Mouse (Mus musculus): ENCODE results near the gene Msx1. TPM values are rescaled to one million over a fixed set of nuclear protein-coding genes. Genes with fewer than 3 reads are reported as not detected.
A peak's percentile ranks its signal among the peaks of the same experiment; 100 is the strongest.

Gene Msx1
- 0.51 and 0.63 TPM in 2 replicates for polyA plus RNA-seq (2016; fragmentation: Nextera tagmentation; extraction: Ambion mirVana)

DNA sequence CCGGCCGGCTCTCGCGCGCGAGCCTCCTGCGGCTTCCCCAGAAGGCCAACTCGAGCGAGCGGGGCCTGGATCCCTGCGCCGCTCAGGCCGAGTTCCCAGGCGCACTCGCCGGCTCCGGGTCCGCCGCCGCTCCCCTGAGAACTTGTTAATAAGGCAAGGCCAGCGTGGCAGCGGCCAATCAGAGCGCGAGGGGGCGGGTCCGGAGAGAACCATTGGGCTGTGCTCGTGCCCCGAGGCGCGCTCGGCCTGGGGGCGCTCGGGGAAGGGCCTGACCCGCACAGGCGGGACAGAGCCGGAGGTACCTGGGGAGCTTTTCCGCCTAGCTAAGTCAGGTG, at the start of gene Msx1:
Gene Msx1 (minus strand): TSS at position 123 of the 335 bp plus-strand sequence.
- Histone ChIP-seq H3K9me3 (replicated peaks) (no peaks in the 10 kb centered on the region), H3K4me1 (peaks cover 21% of the 10 kb centered on the region), H3K4me2 (peak within 1 kb of the TSS; percentile 67), H3K36me3 (no peaks in the 10 kb centered on the region), H3K9ac (no peak within 1 kb of the TSS), H3K27ac (no peak within 1 kb of the TSS), H3K4me3 (peak within 1 kb of the TSS; percentile 42), H3K27me3 (replicated peaks) (peaks cover 98% of the 10 kb centered on the region)
- peak; percentile 62 for ATAC-seq
- WGBS (ENCODE audit: insufficient replicate concordance) = under 1% methylated on average over 34 of the region's 37 CpGs

DNA sequence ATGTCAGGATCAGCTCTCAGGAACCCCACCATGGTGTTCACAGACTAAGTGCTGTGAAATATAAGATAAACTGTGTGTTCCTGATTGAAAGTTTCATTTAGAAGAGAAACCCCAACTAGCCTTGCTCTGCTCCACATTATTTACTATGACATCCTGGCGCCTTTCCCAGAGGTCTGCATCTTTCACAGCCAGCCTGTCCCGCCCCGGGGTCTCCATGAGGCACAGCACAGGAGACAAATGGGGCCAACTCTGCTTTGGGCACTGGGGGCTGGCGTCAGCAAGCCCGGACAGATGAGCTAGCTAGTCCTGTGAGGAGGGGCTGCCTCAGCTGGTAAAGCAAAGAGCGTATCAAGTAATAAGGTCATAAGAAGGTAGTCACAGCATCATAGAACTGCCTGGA, 41.1 kb upstream of the Msx1 start:
- 59% methylated on average over 6 of the region's 6 CpGs for WGBS (ENCODE audit: insufficient replicate concordance)

DNA sequence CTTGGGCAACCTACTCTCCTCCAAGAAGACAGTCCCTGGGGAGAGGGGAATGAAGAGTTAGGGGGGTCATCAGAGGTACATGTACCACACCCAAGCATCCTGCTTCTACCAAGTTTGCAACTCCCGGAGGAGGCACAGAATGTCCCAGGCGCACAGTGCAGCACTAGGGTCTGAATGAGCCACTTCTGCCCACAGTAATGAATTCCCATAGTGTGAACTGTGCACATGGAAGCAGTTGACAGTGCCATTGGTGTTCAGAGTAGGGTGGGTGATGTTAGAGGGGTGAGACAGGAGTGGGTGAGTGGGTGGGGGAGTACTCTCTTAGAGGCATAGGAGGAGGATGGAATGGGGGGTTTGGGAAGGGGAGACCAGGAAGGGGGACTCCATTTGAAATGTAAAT, 39.9 kb upstream of the Msx1 start:
- Histone ChIP-seq H3K9ac (no peak overlapping the region), H3K4me2 (no peak overlapping the region), H3K27ac (no peak overlapping the region), H3K27me3 (replicated peaks) (peaks cover 22% of the 10 kb centered on the region; the same call in 1 of the 2 replicates), H3K4me3 (no peak overlapping the region), H3K4me1 (no peaks in the 10 kb centered on the region), H3K9me3 (replicated peaks) (no peaks in the 10 kb centered on the region), H3K36me3 (no peaks in the 10 kb centered on the region)
- no peak for ATAC-seq
- 78% methylated on average over 2 of the region's 2 CpGs for WGBS (ENCODE audit: insufficient replicate concordance)

More for the DNA sequence above, 41.1 kb upstream of the Msx1 start:
- ATAC-seq = no peak
- Histone ChIP-seq H3K27ac (no peak overlapping the region), H3K4me2 (no peak overlapping the region), H3K9me3 (replicated peaks) (no peaks in the 10 kb centered on the region), H3K27me3 (replicated peaks) (peaks cover 21% of the 10 kb centered on the region; the same call in 1 of the 2 replicates), H3K36me3 (no peaks in the 10 kb centered on the region), H3K4me1 (no peaks in the 10 kb centered on the region), H3K9ac (no peak overlapping the region), H3K4me3 (no peak overlapping the region)

DNA sequence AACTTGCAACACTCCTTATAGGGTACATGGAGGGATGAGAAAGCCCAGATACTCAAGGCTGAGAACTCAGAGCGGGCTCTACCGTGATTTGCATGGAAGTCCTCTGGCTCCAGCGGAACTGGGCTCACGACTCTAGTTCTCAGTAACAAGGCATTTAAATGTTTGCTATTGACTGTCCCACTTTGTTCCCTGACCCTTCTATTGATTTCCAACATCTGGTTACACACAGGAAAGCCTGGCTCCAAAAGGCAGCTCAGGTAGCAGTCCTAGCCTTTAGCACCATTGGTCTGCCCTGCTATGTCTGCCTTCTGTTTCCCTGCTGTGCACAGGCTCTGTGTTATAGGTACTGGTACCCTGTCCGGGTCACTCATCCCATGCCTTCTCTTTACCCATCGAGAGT, 36.5 kb upstream of the Msx1 start:
- H3K9me3 ChIP-seq (replicated peaks) = no peaks in the 10 kb centered on the region
- no peak overlapping the region for H3K27ac ChIP-seq
- H3K9ac ChIP-seq = no peak overlapping the region
- 56% methylated on average over 6 of the region's 6 CpGs for WGBS (ENCODE audit: insufficient replicate concordance)
- H3K4me2 ChIP-seq = no peak overlapping the region
- ATAC-seq = no peak
- no peaks in the 10 kb centered on the region for H3K4me1 ChIP-seq
- H3K27me3 ChIP-seq (replicated peaks) = peaks cover 25% of the 10 kb centered on the region
- H3K36me3 ChIP-seq = no peaks in the 10 kb centered on the region
- H3K4me3 ChIP-seq = no peak overlapping the region

DNA sequence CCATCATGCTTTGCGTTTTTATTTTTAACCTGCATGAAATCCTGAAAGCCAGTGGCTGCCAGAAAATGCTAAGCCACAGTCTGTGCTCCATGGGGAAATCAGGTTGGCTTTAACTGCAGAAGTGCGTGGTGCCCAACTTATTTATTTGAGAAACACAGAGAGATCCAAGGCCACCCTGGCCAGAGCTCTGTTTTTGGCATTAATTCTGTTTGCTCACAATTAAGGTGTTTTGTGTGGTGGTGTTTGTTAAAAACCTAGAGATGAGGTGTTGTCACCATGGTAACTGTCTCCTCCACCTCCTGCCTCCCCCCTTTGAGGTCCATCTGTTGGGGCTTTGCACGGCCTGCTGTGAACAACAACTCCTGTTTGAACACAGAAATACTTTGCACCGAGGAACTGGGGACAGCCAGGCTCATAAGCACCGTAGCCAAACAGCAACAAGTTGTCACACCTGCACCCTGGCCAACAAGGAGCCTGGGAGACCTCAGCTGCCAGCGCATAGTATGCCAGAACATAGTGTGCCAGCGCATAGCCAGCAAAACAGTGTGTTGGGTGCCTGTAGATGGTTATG, 35.9 kb upstream of the Msx1 start:
- Histone ChIP-seq H3K4me3 (no peak overlapping the region), H3K9ac (no peak overlapping the region), H3K27ac (no peak overlapping the region), H3K4me2 (no peak overlapping the region), H3K36me3 (no peaks in the 10 kb centered on the region), H3K27me3 (replicated peaks) (peaks cover 25% of the 10 kb centered on the region), H3K4me1 (no peaks in the 10 kb centered on the region), H3K9me3 (replicated peaks) (no peaks in the 10 kb centered on the region)
- 50% methylated on average over 7 of the region's 7 CpGs for WGBS (ENCODE audit: insufficient replicate concordance)
- ATAC-seq = no peak

DNA sequence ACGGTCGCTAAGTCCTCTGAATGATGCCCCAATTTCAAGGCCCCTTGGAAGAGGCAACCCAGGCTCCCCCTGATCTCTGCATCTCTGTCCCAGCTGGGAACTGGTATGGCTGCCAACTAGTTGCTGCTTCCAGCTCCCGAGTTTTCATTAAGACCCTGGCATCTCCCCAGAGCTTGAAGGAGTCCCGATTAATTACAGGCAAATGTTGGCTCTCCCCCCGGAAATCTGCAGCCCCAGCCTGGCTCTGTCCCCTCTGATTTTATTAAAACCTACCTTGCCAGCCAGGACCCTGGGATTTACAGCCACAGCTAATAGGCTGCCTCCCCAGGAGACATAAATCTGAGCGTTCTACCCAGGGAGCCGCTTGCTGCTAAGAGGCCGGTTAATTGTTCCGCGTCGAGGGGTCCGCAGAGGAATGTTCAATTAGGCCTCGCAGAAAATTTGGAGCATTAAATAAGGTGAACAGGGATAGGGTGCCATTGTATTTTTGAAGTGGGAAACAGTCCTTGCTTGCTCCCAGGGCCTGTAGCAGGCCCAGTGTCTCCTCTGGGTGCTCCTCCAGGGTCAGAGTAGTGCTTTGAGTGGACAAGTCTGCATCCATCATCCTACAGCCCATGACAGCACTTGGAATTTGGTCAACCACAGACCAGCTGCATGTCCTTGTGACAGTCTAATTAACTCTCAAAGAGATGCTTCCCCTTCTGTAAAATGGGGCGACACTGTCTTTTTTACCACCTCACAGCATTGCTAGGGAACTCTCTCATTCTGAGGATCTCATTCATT, 33.6 kb upstream of the Msx1 start:
- Histone ChIP-seq H3K4me3 (no peak overlapping the region), H3K9me3 (replicated peaks) (no peaks in the 10 kb centered on the region), H3K4me2 (no peak overlapping the region), H3K4me1 (no peaks in the 10 kb centered on the region), H3K9ac (no peak overlapping the region), H3K27me3 (replicated peaks) (peaks cover 20% of the 10 kb centered on the region; the same call in 1 of the 2 replicates), H3K27ac (no peak overlapping the region), H3K36me3 (no peaks in the 10 kb centered on the region)
- ATAC-seq = no peak
- 60% methylated on average over 14 of the region's 14 CpGs for WGBS (ENCODE audit: insufficient replicate concordance)

DNA sequence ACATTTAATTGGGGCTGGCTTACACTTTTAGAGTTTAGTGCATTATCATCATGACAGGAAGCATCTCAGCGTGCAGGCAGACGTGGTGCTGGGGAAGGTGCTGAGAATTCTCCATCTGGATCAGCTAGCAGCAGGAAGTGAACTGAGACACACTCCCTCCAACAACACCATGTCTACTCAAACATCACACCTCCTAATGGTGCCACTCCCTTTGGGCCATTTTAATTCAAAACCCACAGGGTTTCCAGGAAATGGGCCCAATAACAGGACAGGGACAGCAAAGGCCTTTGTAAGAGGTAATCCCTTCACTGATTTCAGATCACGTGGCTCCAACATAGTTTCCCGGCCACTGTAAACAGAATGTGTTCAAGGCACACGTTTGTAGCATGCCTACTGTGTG, 31.7 kb upstream of the Msx1 start:
- WGBS (ENCODE audit: insufficient replicate concordance) = 32% methylated on average over 5 of the region's 5 CpGs
- no peaks in the 10 kb centered on the region for H3K9me3 ChIP-seq (replicated peaks)
- no peaks in the 10 kb centered on the region for H3K36me3 ChIP-seq
- peaks cover 12% of the 10 kb centered on the region; the same call in 1 of the 2 replicates for H3K27me3 ChIP-seq (replicated peaks)
- no peak overlapping the region for H3K4me2 ChIP-seq
- H3K9ac ChIP-seq = no peak overlapping the region
- ATAC-seq = no peak
- H3K4me3 ChIP-seq = no peak overlapping the region
- H3K4me1 ChIP-seq = no peaks in the 10 kb centered on the region
- H3K27ac ChIP-seq = no peak overlapping the region

DNA sequence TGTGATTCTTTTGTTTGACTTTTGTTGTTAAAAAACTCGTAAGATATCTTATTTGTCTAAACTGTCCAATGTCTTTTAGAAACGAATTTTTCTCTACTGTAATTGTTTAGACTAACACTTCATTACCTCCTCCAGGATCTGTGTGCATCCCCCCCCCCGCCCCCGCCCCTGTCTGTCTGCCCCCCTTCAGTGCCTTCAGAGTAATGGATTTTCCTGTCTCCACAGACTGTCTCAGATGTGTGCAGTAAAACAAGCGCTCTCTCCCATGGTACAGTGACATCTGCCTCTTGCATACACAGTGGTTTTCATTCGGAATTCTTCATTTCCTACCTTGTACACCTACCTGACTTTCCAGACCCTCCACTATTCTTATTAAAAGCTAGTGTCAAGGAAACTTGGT, 29.9 kb upstream of the Msx1 start:
- Histone ChIP-seq H3K4me2 (no peak overlapping the region), H3K27ac (no peak overlapping the region), H3K9ac (no peak overlapping the region), H3K9me3 (replicated peaks) (no peaks in the 10 kb centered on the region), H3K4me3 (no peak overlapping the region), H3K36me3 (no peaks in the 10 kb centered on the region), H3K27me3 (replicated peaks) (peaks cover 9% of the 10 kb centered on the region; the same call in 1 of the 2 replicates), H3K4me1 (no peaks in the 10 kb centered on the region)
- ATAC-seq = no peak
- 55% methylated on average over 6 of the region's 6 CpGs for WGBS (ENCODE audit: insufficient replicate concordance)

DNA sequence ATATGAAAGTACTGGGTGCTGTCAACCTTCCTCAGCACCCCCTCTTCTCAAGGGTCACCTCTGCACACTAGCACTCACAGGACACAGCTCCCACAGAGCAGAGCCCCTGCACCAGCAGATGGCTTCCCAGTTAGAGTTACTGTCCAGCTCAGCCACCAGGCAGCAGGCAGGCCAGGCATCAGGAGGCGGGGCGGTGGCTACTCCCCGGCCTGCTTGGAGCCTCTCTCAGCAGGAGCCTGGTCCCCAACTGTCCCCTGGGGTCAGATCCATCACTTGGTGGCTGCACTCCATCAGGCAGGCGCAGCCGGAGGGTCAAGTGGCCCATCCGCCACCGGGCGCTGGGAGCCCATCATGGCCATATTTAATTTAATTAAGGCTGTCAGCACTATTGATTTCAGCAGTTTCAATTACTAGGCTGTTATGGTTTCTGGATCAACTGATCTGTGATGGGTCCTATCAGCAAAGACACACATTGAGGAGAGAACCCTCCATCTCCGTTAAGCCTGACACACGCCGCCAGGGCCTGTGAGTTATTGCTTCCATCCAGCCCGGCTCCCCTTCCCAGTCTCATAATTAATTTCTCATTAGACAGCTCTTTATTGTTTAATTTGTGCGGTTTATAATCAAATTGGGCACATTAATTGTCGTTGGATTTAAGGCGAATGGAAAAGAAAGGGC, 27.1 kb upstream of the Msx1 start:
- Histone ChIP-seq H3K4me3 (no peak overlapping the region), H3K27me3 (replicated peaks) (peaks cover 6% of the 10 kb centered on the region; the same call in 1 of the 2 replicates), H3K4me1 (no peaks in the 10 kb centered on the region), H3K4me2 (no peak overlapping the region), H3K27ac (no peak overlapping the region), H3K9ac (no peak overlapping the region), H3K36me3 (no peaks in the 10 kb centered on the region), H3K9me3 (replicated peaks) (no peaks in the 10 kb centered on the region)
- ATAC-seq = no peak
- 69% methylated on average over 15 of the region's 15 CpGs for WGBS (ENCODE audit: insufficient replicate concordance)

DNA sequence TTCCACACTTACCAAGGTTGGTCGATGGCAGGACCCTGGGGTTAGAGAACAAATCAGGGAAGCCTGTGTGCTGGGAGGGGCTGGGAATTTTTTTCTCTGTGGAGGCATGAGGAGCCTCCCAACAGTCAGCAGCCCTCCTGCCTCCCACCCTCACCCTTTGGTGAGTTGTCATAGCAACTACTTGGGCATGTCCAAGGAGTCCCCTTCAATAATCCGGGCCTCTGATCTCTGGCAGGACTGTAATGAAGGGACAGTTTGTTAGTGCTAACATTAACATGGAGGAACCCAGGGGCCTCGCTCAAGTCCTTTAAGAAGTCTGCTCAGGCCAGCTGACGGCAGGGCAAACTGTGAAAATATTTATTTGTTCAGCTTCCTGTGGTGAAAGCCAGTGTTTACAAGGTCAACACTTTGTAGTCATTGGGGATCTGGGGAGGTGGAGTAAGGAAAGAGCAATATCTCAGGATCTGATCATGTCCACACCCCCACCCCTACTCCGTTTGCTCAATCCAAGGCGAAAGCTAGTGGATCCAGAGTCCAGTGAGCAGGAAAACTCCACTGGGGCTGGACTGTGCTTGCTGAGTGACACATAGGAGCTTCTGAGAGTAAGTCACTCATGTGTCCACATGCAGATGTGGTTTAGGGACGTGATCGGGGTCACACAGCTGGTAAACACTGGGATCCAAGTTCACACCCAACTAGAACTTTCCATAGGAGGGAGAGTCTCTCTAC, 24.8 kb upstream of the Msx1 start:
- Histone ChIP-seq H3K9me3 (replicated peaks) (no peaks in the 10 kb centered on the region), H3K4me3 (no peak overlapping the region), H3K4me2 (no peak overlapping the region), H3K9ac (no peak overlapping the region), H3K36me3 (no peaks in the 10 kb centered on the region), H3K27me3 (replicated peaks) (peaks cover 6% of the 10 kb centered on the region; the same call in 1 of the 2 replicates), H3K4me1 (no peaks in the 10 kb centered on the region), H3K27ac (no peak overlapping the region)
- 45% methylated on average over 8 of the region's 8 CpGs for WGBS (ENCODE audit: insufficient replicate concordance)
- ATAC-seq = no peak

DNA sequence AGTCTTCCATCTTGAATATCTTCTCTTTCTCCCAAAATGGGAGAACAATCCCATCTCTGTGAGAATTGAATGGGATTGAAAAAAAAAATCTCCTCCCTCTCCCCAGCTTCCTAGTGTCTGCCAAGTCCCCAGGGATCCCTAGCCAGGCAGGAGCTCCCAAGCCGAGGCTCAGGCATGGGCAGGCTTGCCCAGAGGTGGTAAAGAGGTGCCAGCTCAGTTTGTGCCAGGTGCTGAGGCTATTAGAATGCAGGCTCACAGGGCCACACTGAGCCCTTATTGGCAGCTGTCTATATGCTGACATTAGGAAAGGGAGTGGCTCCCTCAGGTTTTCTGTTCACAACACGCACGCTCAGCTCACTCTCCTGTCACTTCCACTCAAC, 11.9 kb upstream of the Msx1 start:
- 34% methylated on average over 3 of the region's 3 CpGs for WGBS (ENCODE audit: insufficient replicate concordance)
- Histone ChIP-seq H3K4me1 (no peaks in the 10 kb centered on the region), H3K4me3 (no peak overlapping the region), H3K4me2 (no peak overlapping the region), H3K27ac (no peak overlapping the region), H3K36me3 (no peaks in the 10 kb centered on the region), H3K9ac (no peak overlapping the region), H3K27me3 (replicated peaks) (peaks cover 82% of the 10 kb centered on the region), H3K9me3 (replicated peaks) (no peaks in the 10 kb centered on the region)
- no peak for ATAC-seq

All from liver, embryonic 12.5 days (tissue).